Mouse (Mus musculus) retina, postnatal 1 day (tissue): Measurements from ENCODE around the gene Dntt.

Experiments used
- DNase-seq: peaks from one replicate; pipeline ENCODE4 v3.0.0-alpha.2; 2012

Dntt gene

DNA sequence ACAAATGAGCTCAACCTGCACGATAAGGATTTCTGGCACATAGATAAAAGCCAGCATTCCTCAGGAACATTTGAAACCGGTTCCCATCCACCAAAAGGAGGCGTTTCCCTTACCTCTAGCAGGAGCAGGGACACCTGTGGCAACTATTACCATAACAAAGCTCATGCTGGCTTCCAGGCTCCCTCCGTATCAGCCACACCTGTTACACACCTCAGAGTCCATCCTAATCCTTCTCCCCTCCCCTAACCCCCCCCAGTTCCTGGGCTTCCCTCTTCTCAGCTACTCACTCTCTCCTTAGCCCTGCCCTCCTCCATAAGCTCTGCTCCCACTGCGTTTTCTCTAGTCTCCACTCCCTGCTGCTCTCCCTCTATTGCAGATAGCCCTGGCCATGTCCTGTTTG, 15.5 kb upstream of the Dntt start:
- DNase-seq: no peak

DNA sequence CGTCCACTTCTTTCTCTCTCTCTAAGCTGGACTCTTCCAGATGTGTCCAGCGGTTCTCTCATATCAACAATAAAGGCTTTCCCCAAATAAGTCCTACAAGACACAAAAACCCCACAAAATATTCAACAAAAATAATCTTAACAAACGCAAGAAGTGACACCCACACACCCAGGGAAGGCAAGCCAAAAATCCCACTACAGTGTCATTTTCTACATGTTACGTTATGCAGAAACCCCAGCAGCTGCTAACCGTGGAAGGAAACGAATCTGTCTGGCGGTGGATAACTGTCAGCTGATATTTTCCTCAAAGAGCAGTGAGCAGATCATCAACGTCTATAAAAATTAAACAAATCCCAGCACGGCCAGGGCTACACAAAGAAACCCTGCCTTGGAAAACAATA, 15.1 kb upstream of the Dntt start:
- no peak for DNase-seq

DNA sequence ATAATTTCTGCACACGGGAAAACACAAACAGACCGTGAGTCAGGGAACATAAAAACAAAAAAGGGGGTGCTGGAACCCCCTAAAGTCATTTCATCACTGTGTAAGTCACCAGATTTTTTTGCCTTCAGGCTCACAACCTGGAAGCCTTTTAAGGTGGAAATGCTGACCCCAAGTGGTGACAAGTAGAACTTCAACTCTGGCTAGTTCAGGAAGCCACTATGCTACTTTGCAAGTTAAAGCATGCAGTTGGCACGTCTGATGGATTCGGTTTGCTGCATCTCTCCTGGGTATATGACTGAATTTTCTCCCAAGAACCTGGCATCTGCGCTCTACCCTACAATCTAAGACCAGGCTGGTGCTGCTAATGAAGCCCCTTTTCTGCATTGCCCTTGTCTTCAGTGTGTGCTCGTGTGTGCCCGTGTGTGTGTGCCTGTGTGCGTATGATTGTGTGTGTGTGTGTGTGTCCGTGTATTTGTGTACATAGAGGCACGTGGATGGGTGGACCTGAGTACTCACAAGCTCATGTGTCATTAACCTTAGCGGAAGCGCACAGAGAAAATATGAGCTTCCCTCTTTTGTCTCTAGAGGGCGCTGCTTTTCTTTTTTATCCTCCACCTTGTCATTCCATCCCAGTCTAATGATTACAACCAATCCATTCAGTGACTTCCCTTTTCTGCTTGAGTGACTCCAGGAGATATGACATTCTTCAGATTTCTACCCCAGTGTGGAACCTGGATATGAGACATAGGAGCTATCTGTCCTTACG, 12.9 kb upstream of the Dntt start:
- peak; percentile 78 for DNase-seq

DNA sequence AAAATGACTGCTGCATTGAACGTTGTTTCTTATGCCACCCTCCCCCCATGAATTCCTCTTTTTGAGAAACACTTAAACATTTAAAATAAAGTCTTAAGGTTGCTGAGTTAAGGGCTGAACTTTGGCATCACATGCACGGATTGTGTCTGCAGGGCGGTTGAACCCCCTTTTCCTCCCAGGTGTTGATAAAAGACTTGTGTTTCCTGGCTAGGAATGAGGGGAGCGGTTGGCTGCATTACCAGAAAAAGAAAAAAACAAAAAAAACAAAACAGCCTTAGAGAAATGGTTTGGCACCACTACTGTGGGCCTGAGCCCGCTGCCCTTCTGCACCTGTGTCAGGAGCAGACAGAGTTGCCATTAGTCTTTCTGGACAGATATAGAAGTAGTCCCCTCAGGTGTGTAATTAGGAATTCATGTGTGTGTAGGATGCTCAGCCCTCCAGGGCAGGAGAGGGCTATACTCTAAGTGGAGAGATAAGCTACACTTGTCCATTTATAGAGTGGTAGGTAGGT, 9.9 kb upstream of the Dntt start:
- no peak for DNase-seq

DNA sequence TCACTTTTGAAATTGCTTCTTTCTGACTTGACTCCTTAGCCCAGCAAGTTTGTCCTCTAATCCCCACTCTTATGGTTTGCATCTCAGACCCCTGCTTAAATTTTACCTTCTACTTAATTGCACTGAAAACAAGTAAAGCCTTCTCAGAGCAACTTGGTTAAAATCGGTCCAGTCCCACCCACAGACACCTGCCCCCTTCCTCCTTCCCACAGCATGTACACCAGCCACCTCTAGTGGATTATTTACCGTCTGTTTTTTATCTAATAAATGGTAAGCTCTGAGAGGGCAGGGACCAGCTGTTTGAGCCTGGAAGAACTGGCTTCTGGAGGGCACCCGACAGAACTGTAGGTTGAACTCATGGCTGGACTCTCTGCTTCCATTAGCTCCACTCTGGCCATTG, 8.5 kb upstream of the Dntt start:
- no peak for DNase-seq

DNA sequence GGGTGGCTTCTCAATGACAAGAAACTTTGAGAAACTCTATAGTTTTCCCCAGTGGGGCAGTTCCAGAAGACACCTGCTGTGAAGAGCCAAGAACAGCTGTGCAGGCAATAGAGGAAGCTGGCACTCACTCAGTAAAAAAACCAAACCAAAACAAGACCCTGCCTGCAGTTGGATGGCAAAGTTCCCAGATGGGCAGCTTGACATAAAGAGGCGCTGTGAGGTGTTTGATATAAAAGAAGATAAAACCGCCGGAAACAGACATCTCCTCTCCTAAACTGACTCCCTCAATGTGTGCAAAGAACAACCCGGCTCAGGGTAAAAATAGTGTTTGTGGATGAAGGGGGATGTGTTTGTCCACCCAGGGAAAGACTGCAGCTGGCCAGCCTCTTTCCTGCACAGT, 6.8 kb upstream of the Dntt start:
- no peak for DNase-seq

DNA sequence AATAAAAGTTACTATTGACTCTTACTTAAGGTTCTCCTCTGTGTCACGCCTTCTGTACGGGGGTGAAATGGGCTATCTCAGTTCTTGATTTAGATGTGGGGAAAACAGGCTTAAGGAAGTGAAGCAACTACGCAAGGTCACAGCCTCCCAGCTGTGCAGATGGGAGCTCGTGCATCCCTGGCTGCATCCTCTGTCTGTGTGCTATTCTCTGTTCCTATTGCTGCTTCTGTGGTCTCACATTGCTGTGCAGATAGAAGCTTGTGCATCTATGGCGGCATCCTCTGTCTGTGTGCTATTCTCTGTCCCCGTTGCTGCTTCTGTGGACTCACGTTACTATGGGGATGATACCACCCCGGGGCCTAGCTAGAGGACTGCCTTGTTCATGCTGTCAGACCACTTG, 2.5 kb upstream of the Dntt start:
- no peak for DNase-seq

DNA sequence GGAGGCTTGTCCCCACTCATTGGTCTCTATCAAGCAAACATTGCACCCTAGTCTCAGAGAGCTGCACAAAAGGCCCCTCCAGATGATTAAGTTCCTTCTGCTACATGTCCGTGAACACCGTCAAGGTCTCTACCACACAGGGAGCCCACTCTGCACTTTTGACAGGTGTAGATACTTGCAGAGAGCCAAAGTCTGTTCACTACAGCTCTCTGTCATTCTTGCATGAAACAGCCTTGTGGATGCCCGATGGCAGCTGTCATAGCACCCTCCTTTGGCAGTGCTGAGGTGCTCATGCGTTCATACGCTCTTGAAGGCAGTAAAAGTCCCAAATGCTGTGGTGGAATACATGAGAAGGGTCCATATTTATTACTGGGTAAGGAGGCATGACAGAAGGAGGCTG, 2.1 kb upstream of the Dntt start:
- no peak for DNase-seq

DNA sequence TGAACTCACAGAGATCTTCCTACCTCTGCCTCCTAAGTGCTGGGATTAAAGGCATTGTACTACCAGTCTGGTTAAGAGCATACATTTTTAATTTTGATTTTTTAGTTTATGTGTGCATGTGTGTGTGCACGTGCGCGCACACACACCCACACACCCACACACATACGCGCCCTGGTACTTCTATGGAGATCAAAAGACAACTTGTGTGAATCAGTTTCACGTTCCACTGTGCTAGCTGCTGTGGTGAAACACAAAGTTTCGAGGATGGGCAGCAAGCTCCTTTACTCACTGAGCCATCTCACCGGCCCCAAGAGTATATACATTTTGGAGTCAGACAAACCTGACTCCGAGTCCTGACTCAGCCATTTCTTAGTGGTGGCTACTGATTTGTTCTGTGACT, 1.5 kb upstream of the Dntt start:
- DNase-seq: no peak

DNA sequence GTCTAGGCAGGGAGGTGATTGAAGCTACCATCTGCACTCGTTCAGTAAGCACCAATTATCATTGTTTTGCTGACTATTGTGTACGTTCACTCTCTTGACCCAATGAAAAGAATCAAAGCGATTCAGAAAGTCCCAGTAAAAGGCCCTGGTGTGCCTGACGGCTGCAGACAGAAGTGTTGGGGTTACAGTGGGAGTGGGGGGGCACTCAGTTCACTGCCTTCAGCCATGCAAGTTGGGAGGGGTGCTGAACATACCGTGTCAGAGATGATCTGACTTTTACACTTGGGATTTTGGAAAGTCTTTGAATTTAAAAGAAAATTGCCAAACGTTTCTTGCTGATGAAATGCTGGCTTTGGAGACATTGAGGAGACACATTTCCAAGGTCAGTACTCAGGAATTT, 1.1 kb downstream of the Dntt start:
- no peak for DNase-seq

DNA sequence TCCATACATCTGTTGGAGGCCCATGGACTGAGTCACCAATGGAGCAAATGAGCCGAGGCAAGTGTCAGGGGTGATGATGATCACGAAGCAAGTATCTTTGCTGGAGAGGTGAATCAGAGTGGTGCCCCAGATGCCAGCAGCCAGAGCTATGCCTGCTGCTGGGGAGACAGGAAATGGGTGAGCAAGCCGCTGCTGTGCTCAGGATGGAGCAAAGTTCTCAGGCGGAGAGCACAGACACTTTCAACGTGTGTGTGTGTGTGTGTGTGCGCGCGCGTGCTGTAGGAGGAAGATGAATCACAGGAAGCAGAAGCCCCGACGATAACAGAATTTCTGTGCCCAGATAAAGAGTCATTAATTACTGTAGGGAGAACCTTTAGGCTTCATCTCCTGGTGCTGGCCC, 1.9 kb downstream of the Dntt start:
- DNase-seq: no peak

DNA sequence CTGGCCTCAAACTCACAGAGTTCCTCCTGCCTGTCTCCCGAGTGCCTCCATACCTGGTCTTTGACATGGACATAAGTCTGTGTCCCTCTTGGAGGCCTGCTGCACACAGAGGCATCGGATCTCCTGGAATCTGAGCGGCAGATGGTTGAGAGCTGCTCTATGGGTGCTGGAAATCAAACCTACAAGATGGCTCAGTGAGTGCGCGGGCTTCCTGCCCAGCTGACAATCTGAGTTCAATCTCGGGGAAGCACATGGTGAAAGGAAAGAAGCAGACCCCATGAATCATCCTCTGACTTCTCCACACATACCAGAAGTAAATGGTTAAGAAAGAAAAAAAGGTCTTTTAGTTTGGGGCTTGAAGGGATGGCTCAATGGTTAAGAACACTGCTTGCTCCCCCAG, 2.8 kb downstream of the Dntt start:
- DNase-seq: no peak

DNA sequence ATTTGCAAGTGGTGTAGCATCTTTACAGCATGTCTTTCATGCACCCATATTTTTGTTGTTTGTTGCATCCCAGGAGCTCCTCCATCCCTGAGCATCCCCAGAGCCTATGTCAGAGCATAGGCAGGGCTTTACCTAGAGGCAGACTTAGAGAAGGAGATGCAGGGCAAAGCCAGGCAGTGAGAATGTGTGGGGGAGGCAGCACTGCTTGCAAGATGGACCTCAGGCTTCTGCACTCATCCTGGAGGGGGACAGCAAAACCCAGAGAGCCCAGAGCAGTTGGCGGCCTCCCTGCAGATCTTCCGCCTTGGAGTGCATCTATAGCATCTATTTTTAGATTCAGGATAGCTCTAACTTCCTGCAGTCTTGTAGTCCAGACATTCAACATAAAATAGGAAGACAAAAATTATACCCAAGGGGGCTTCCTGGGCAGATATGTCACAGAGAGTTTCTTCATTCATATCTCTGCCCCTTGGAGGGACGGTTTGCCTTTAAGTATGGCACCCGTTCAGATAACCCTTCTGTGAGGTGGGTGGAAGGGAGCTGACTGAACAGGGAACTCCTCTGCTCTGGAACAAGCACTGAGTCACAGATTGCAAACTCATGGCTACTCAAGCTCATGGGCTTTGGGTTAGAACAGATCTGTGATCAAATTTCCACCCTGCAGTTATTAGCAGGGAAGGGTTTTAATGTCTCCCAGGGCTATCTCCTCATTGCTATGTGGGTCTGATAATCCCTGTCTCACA, 6.9 kb downstream of the Dntt start:
- no peak for DNase-seq

DNA sequence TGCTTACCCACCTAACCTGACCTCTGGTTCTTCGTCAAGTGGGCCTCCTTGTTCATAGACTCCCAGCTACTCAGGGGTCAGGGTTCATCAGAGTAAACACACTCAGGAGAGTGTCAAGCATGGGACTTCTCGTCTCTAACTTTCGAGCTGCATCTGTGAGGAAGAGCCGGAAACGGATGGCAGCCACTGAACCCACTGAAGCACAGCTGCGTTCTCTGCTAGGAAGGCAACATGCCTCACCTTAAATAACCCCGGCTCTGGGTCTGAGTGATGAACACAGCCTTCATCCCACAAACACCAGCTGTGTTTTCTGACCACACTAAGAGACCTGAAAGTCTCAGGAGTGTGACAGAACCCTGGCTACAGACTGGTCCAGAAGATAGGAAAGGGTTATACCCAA, 10.0 kb downstream of the Dntt start:
- no peak for DNase-seq

DNA sequence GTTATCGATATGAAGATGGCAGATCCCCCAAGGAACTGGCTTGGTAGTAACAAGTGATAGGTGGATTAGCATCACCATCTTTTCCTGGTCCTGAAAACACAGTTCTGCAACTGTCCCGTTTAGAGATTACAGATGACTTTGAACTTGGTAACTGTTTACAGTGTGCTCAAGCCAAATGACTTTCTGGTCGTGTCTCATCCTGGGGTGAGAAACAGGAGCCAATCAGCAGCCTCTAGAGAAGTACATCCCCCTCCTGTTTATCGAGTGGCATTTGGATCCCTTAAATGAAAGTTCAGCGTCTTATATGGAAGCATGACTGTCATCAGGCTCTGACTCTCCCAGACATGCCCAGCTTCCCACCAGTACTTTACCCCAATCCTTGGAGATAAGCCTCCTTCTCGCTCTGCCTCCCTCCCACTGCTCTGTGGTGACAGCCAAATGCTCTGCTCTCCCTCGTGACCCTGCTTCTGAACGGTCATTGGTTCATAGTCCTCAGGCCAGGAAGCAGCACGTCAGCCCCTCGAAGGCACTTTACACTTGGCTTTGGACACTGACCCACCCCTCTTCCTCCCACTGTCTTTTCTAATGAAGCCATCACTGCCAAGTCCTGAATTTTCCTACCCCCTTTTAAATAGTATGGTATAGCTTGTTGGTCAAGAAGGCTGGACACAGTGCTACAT, 16.2 kb downstream of the Dntt start:
- peak; percentile 36 for DNase-seq

DNA sequence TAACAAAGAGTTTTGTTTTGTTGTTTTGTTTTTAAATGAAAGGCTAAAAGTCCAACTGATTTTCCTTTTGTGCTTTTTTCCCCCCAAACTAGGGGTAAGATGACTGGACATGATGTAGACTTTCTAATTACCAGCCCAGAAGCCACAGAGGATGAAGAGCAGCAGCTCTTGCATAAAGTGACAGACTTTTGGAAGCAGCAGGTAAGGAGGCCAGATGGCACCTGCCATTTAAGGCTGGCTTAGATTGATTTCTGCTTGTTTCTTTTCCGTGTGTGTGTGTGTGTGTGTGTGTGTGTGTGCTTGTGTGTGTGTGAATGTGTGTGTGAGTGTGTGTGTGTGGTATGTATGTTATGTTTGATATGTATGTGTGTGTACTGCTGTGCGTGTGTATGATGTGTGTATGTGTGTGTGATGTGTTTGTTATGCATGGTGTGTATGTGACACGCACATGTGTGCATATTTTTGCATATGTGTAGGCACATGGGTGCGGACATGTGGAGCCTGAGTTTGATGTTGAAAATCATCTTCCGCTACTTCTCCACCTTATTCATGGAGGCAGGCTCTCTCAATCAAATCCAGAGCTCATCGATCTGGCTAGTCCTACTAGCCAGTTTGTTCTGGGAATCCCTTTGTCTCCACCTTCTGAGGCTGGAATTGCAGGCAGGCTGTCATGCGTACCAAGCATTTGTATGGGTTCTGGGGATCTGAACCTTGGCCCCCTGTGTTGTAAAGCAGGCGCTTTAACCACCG, 18.5 kb downstream of the Dntt start:
- DNase-seq: no peak

DNA sequence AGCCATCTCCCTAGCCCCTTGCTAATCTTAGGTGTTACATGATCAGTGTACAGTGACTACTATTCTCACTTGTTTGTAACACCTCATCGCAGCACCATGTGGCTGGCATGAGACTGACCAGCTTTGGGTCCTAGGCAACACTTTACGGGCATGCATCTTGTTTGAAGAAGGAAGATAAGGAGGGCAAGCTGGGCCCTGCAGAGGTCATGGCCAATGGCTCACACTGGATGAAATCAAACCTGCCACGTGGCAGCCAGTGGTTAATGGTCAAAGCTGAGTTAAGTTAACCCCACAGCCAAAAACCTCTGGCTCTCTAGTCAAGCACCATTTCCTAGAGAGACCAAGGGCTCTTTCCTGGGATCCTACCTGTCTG, 19.1 kb downstream of the Dntt start:
- no peak for DNase-seq

DNA sequence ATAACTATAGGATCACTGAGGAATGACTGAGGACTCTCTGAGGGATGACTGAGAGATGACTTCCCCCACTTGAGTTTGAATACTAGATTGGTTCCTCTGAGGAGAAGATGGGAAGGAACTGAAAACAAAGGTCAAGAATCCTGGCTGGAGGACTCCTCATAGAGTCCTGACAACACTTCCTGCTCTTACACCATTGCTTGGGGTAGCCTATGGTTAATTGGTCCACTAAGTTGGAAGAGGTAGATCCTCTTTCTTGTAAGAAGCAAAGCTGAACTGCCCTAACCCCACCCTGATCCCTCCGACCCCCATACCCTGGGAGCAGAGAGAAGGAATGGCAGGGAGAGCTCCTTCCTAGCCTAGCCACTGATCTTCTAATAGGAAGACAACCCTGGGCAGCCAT, 22.6 kb downstream of the Dntt start:
- DNase-seq: no peak

DNA sequence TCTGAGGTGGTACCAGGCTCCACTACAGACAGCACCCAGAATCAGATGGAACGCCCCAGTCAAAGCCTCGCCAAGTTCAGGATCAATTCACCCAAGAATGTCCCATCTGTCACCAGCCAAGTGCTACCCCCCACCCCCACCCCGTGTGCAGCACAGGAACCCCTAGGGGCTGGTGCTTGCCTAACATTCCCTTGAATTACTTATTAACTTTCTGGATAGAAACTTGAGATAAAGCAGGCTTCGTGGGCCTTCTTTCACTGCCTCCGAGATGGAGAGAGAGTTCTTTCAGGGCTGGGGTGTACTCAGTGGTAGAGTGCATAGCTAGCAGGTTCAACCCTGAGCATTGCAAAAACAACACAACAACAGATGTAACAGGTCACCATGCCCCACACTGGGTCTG, 23.2 kb downstream of the Dntt start:
- no peak for DNase-seq

DNA sequence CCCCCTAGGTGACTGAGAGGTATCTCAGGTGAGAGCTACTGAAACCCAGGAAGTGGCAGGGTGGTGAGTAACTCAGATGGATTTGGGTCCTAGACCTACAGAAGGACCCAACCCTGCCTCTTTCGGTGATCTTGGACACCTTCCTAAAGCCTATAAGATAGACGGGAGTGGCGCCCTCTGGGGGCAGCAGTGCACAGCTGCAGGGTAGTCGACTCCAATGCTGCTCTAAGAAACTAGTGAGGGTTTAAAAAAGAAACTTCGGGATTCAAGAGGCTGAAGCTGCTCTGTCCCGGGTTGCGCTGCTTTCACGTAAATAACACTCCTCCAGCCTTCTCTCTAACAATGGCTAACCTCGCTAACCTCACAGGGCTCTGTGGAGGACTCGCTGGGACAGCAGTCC, 24.5 kb downstream of the Dntt start:
- DNase-seq: peak; percentile 42

DNA sequence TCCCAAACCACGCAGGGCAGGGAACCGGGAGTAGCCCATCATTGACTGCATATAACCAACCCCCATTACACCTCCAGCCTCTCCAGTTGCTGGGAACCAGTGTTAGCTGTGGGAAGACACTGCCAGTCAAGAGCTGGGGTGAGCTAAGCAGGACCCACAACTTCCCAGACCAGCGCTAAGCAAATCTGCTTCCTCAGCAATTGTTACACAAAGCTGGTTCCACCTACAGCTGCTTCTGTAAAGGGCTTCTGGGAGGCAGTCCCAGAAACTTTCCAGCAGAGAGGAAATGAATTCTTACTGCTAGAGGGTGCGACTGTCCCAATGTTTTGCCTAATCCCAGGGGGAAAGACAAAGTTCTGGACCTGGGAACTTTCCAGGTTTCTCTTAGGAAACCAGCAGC, 25.6 kb downstream of the Dntt start:
- no peak for DNase-seq

DNA sequence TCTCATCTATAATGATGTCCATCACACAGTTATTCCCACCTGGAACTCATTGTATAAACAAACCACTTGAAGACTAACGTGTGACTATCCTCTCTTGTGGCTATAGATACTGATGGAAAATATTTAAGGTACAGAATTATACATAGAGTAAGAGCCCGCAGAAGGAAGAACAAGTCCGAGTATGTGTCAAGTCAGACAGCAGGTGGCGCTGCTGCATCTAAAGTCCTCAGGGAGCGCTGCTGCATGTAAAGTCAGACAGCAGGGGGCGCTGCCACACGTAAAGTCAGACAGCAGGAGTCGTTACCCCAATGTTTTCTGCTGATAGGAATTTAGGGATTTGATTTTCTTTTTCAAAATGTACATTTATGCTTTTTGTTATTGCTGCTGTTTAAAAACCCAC, 42.4 kb downstream of the Dntt start:
- peak; percentile 93 for DNase-seq

DNA sequence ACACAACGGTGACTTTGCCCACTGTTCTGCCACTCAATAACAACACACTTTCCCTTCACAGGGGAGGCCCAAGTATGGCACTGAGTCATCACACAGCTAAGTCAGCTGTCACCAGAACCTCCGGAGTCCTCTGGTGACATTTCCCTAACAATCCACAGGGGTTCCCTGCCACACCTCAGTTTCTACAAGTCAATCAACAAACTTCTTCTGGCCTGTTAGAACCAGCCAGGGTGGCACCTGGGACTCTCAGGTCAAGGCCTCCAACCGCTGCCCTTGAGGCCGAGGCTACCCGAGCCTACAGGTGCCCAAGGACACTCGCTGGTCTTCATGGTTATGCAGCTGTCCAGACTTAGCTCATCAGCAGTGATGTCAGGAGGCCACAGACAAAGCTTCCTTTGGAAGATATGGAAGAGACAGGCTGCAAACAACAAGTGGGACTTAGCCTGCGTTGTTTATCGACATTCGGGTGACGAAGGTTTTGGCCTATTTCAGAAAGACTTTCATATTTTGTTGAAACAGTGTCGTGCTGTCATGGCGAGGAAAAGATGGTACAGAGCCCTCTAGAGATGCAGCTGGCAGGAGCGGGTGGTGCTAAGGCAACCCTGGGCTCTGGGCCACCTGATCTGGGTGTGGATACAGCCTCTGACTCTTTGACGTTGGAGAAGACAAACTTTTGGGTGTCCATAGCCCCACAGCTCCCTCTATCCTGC, 44.8 kb downstream of the Dntt start:
- no peak for DNase-seq
